Mouse (Mus musculus) adipocyte (in vitro differentiated cells): ENCODE measurements around the gene Washc1.
"Not testable (repeated sequence)": the region's sequence is repeated elsewhere in the genome, so short reads cannot be mapped to it uniquely, and the experiment has no call there.

ENCODE experiments used
- DNase-seq: peaks from one replicate; pipeline ENCODE4 v3.0.0-alpha.2; 2016; ENCODE audit warnings: low spot score

Washc1 gene

GRCm38 (mm10) chr17:66112166-66112565, 821 bp downstream of the Washc1 start:
- no peak for DNase-seq

DNA sequence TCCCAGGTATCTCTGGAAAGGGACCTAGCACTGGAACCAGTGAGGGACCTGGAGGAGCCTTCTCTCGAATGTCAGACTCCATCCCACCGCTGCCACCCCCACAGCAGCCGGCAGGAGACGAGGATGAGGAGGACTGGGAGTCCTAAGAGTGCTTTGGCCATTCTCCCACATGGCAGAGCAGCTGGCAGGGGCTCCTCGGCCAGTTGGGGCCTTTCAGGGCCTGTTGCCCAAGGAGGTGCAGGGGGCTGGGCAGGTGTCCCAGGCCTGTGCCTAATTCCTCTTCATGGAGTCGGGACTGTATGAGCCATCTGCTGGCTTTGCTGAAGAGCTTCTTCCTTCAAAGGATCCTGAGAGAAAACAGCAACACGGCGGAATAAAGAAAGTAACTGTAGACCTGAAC, 7.6 kb downstream of the Washc1 start:
- no peak for DNase-seq

- no peak for DNase-seq
Observed at GRCm38 (mm10) chr17:66120701-66121100, 9.4 kb downstream of the Washc1 start.

DNA sequence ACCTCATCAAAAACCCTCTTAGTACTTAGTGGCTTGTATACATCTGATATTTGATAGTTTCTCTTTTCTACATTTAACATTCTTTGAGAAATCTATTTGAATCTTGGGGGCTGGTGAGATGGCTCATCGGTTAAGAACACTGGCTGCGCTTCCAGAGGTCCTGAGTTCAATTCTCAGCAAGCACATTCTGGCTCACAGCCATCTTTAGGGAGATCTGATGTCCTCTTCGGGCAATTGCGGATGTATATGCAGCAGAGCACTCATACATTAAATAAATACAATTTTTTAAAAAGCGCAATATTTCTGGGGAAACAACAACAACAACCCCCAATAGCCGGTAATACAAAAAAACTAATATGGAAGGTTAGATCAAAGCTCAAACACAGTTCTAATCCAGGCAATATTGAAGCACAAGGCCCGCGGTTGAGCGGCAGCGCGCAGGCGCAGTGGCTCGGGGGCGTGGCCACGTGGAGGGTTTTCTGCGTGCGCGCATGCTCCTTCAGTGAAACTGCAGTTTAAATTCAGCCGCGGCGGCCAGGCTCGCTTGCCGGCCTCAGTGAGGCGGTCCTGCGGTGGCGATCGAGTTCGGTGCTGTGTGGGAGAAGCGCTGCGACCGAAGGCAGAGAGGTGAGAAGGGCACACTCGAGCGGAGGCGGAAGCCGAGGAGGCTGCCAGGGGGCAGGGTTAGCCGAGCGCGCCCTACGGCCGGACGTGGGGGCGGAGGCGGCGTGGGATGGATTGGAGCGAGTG, 11.9 kb downstream of the Washc1 start, which contains the start of gene Ddx11:
Ddx11 (plus strand) TSS at position 455 of the 750 bp plus-strand sequence.
- peak; percentile 92 for DNase-seq

DNA sequence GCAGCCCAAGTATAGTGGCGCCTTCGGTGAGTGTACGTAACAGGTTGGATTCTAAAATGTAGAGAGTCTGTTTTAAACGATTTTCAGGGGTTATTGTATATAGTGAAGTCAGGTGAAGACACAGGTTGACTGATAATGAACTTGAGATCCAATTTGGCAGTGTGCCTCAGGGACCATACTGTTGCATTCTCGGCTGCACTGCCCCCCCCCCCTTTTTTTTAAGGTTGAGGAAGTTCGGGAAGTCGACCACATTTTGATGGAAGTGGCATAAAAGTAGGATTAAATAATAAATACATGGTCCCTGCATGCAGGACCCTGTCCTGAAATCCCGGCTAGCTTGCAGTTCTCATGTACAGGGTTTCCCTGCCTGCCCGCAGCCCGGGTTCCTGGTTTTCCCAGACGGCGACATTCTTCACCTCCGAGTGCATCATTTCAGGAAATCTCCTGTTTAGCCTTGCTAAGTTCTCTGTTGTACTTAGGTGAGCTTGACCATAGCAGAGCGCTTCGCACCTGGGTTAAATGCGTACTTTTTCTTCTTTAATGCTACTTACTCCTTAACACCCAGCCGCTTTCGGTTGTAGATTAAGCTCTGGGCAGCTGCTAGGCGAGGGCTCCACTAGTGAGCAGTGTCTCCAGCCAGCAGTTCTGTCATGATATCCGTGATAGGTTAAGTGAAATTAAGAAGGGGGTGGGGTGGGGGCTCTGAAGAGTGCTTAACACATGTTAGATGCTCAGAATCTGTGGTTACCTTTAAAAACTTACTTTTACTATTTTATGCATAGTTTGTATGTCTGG, 12.7 kb downstream of the Washc1 start:
- DNase-seq = no peak

- DNase-seq = no peak
Observed at GRCm38 (mm10) chr17:66125211-66125610, 13.9 kb downstream of the Washc1 start.

DNA sequence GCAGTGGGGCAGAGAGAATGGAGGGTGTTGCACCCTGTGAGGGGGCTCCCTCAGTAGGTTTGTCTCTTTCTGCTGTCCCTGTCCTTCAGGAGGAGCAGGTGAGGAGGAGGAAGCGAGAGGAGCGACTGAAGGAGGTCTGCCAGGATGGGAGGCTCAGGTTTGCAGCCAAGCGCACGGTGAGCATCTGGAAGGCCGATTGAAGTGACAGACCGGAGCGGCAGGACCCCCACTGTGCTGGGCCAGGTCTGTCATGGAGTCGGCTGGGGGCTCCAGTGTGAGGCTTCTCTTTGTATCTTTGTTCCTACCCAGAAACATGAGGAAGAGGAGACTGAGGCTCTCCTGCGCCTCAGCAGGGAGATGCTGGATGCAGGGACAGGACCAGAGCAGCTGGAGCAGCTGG, 19.0 kb downstream of the Washc1 start:
- DNase-seq = no peak

DNA sequence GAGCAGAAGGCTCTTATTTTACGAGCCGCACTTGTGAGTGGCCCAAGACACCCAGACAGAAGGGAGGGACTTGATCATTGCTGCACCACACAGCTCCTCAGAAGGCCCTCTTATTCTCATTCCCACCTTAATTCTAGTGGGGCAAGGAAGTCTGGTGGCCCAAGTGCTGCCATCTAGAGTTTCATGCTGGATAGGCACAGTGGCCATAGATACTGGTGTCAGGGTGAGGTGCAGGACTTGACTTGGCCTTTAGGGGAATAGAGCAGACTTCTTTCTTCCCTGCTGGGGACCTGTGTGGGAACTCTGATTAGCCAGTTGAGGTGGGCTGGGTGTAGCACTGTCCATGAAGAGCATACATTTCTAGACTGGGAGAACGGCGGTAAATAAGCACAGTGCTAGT, 19.9 kb downstream of the Washc1 start:
- DNase-seq = no peak

DNA sequence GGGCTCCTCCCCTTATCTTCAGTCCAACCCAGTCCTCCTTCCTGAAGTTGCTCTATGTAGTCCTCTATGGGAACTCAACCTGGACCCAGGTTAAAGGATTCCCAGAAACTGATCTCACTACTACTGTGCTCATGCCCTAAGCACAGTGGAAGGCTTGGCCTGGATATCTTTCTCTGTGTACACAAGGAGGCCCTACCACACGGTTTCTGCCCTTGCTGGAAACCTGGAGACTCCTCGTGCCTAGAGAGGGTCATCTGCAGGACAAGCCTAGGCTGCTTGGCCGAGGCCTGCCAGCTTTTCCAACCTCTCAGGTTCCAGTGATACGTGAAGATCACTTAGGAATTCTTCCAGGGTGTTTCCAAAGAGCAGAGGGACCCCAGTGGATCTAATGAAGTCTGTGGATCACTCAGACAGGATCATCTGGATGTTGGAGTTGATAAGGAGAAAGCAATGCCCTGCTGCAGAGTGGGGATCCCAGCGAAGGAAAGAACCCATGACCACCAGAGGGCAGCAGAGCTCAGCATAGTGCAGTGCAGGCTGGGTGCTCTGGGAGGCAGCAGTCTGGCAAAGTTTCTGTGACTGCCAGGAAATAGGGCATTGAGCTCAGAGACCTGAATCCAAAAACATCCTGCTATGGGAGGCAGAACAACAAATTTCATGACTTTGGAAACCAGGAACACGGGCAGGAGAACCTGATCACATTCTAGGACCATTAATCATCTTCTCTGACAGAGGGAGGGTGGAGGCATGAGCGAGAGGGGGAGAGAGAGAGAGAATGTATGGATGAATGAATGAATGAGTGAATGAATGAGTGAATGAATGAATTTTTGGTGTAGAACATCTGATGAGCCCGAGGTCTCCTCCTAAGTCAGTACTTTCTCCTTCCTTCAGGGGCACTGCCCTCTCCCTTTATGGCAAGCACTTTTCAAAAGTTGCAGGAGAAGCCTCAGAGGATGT, 41.6 kb downstream of the Washc1 start:
- not testable (repeated sequence) for DNase-seq

DNA sequence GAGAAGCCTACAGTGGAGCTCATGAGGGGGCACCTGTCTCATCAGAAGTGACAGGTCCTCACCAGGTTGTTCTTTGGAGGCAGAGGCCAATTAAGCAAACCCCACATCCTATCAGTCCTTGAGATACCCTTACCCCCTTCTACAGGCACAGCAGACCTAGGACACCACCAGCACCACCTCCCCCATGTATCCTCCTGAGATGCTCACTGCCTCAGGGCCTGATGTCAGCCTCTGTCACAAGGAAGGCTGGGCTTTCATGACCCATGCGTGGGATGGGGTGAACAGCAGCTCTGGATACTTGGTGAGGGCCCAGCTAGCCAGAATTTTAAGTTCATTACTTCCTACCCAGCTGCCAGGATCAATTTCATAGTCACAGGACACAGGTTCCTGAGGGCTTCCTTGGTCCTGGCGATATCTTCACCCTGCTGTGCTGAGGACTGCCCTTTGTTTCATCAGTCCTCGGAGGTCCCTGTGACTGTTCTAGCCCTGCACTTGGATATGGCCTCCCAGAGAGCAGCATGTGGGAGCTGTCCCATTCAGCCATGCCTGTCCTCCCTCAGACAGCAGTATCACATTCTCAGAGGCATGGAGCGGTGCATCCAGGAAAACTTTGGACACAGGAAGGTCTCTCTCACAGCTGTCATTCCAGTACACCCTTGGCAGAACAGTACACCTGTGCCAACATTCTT, 42.5 kb downstream of the Washc1 start:
- not testable (repeated sequence) for DNase-seq

GRCm38 (mm10) chr17:66154876-66155275, 43.5 kb downstream of the Washc1 start:
- no peak for DNase-seq

DNA sequence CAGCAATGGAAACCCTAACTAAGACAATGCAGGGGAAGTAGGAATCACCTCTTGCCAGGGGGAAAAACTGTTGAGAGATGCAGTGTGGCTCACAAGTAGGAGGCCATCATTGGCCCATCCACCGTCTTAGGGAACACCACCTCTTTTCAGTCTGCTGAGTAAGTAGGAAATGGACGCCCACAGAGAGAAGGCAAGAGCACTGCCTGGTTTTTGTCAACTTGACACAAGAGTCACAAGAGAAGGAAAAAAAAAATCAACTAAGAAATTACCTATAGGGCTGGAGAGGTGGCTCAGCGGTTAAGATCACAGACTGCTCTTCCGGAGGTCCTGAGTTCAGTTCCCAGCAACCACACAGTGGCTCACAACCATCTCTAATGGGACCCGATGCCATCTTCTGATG, 46.9 kb downstream of the Washc1 start:
- no peak for DNase-seq

GRCm38 (mm10) chr17:66167141-66167540, 55.8 kb downstream of the Washc1 start:
- DNase-seq = peak; percentile 59
